Mouse (Mus musculus) G1E (cell line): ENCODE data around the gene Zdhhc22. TPM values are rescaled to one million over a fixed set of nuclear protein-coding genes. Genes with fewer than 3 reads are reported as not detected.

Source experiments
- ATAC-seq: 2 replicates; pipeline ENCODE4 v1.8.0; 2016; ENCODE audit warnings: mild to moderate bottlenecking; ENCODE audit not compliant: insufficient number of reproducible peaks, poor library complexity, low FRiP score, severe bottlenecking; ENCODE audit errors: extremely low read depth
- DNase-seq: peaks from one replicate; pipeline ENCODE4 v3.0.0; 2012; ENCODE audit warnings: low spot score
- H3K27me3 ChIP-seq: 2 replicates; pipeline ENCODE4 v1.6.1; 2012; ENCODE audit warnings: mild to moderate bottlenecking, low read length, inconsistent platforms; ENCODE audit not compliant: insufficient read depth
- H3K36me3 ChIP-seq: replicated peaks from 2 replicates; pipeline ENCODE3; 2012; ENCODE audit warnings: mild to moderate bottlenecking, inconsistent platforms
- H3K4me1 ChIP-seq: 2 replicates; pipeline ENCODE4 v1.6.1; 2012; ENCODE audit warnings: low read depth, low read length, inconsistent platforms, mixed read lengths; ENCODE audit not compliant: insufficient read depth
- H3K4me3 ChIP-seq: 2 replicates; pipeline ENCODE4 v1.5.1; 2012; ENCODE audit warnings: low read depth, mild to moderate bottlenecking, inconsistent platforms, low read length, moderate library complexity, mixed read lengths
- H3K9me3 ChIP-seq: replicated peaks from 2 replicates; pipeline ENCODE4 v1.6.1; 2012; ENCODE audit warnings: inconsistent platforms
- CTCF ChIP-seq: IDR thresholded peaks from 2 replicates; pipeline ENCODE4 v1.5.1; 2012; ENCODE audit warnings: low read depth, low read length, inconsistent platforms, mixed read lengths
- GATA1 ChIP-seq: IDR thresholded peaks from 2 replicates; pipeline ENCODE4 v1.6.1; 2012; ENCODE audit warnings: borderline replicate concordance, low read length, inconsistent platforms, mixed read lengths
- GATA2 ChIP-seq: IDR thresholded peaks from 2 replicates; pipeline ENCODE4 v1.6.1; 2012; ENCODE audit warnings: low read depth, low read length, inconsistent platforms, borderline replicate concordance
- POLR2AphosphoS5 ChIP-seq: IDR thresholded peaks from 2 replicates; pipeline ENCODE4 v1.6.1; 2012; ENCODE audit warnings: low read depth, low read length, inconsistent platforms; ENCODE audit not compliant: insufficient replicate concordance
- TAL1 ChIP-seq: conservative IDR thresholded peaks from 2 replicates; pipeline ENCODE4 v1.6.1; 2012; ENCODE audit warnings: low read depth, low read length, inconsistent platforms, mixed read lengths
- polyA plus RNA-seq: library from polyadenylated mRNA; stranded (reverse); fragments of >175 nt; gene quantifications from 2 replicates; pipeline ENCODE4 v1.2.3, GENCODE M21; 2012
- total RNA-seq, 2 experiments: library from RNA; stranded (forward) in 1 of 2; stranded (reverse) in 1 of 2; fragments of 200-1000 nt in 1 of 2; fragments of >200 nt in 1 of 2; fragmentation: Nextera tagmentation in 1 of 2; gene quantifications; 2 replicates each; pipeline ENCODE4 v1.2.3; 2014 to 2017

The Zdhhc22 gene
- total and polyA plus RNA-seq, 3 experiments: 0.11 TPM; not detected in 2

DNA sequence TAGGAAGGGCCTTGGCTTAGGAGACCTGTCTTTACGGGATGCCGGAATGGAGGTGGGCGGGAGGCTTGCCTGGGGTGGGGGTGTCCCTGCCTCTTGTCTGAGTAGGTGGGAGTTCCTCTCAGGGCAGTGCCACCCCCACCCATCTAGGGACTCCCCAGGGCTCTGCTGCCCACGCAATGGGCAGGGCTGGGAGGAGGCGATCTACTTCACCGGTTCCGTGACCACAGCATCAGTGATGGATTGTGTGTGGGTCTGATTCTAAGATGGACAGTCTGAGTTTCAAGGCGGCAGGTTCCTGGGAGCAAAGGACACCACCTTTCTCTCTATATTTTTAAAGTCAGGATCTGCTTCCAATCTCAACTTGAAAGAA is 36.6 kb upstream of the Zdhhc22 start:
- DNase-seq (no peak), ATAC-seq (no peak)
- no peaks in the 10 kb centered on the region for H3K9me3 ChIP-seq
- no peaks in the 10 kb centered on the region for H3K36me3 ChIP-seq
- no peak overlapping the region for H3K4me3 ChIP-seq
- peaks cover 23% of the 10 kb centered on the region for H3K27me3 ChIP-seq
- no peaks in the 10 kb centered on the region for H3K4me1 ChIP-seq
- TF ChIP-seq TAL1 (no peak), GATA1 (no peak), POLR2AphosphoS5 (no peak), GATA2 (no peak)

- DNase-seq (no peak), ATAC-seq (no peak)
- TF ChIP-seq TAL1 (no peak), CTCF (no peak), GATA2 (no peak), GATA1 (no peak), POLR2AphosphoS5 (no peak)
- H3K9me3 ChIP-seq: no peaks in the 10 kb centered on the region
- no peaks in the 10 kb centered on the region for H3K4me1 ChIP-seq
- no peaks in the 10 kb centered on the region for H3K36me3 ChIP-seq
- H3K4me3 ChIP-seq: no peak overlapping the region
- peaks cover 24% of the 10 kb centered on the region for H3K27me3 ChIP-seq
Measured at GRCm38 (mm10) chr12:87026109-87026870, 36.1 kb upstream of the Zdhhc22 start.

DNA sequence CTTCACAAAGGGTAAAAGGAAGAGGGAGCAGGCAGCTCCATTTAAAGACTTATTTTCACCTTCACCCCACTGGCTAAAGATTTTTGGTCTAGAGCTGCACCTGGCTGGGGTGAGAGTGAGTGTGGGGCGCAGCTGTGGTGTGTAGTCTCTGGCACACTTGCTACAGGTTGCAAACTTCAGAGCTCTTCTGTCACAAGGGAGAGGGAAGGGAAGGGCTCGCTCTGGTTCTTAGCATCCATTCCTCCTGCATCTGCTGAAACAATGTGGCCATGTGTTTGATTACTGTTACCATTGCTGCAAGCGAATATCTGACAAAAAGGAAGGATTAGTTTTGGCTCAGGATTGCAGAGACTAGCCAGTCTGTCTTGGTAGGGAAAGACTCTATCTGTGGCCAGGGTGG is 33.2 kb upstream of the Zdhhc22 start:
- H3K4me3 ChIP-seq: no peak overlapping the region
- no peak for DNase-seq
- no peak for TF ChIP-seq CTCF
- no peak for TF ChIP-seq GATA1
- TF ChIP-seq GATA2: no peak
- no peak for TF ChIP-seq TAL1
- TF ChIP-seq POLR2AphosphoS5: no peak
- H3K27me3 ChIP-seq: peaks cover 23% of the 10 kb centered on the region
- H3K36me3 ChIP-seq: no peaks in the 10 kb centered on the region
- H3K4me1 ChIP-seq: no peaks in the 10 kb centered on the region
- no peak for ATAC-seq
- H3K9me3 ChIP-seq: no peaks in the 10 kb centered on the region

DNA sequence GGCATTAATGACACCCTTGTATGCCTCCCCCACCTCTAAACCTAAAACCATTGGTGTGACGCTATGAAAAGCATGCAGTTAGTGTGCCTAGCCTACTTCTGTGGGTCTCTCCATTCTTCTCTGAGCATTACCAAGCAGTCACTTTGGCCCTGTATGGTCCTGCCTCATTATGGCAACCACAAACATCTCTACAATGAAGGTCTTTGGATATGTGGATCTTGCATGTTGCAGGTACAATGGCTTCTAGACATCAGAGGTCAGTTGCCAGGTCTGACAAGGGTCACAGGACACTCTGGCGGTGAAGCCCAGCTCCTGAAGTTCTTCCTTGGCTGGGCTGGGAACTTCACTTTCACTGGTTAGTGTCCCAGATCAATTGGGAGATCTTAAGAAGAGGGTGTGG is 31.8 kb upstream of the Zdhhc22 start:
- no peak overlapping the region for H3K4me3 ChIP-seq
- no peaks in the 10 kb centered on the region for H3K36me3 ChIP-seq
- H3K27me3 ChIP-seq: peaks cover 19% of the 10 kb centered on the region
- no peaks in the 10 kb centered on the region for H3K9me3 ChIP-seq
- no peak for ATAC-seq
- H3K4me1 ChIP-seq: no peaks in the 10 kb centered on the region
- TF ChIP-seq TAL1 (no peak), GATA2 (no peak), GATA1 (no peak), POLR2AphosphoS5 (no peak), CTCF (no peak)
- DNase-seq: no peak

DNA sequence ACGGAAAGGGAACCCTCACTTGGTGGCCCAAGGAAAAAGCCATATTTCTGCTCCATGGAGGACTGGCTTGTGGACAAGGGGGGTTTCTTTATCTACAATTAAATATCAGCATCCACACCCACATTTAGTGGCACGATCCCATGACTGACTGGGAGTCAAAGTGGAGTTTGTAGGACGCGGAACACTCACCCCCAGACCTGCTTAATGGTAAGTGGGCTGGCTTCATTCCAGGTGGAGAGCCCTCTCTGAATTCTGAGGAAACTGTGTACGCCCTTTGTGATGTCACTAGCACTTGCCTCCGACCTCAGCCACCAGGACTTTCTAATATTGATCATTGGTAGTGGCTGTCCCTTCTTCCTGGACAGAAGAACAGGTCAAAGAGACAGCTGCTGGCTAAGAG is 30.8 kb upstream of the Zdhhc22 start, which contains the start of gene Tmem63c:
Tmem63c (plus strand) TSS at position 301 of the 400 bp plus-strand sequence.
- ATAC-seq (no peak), DNase-seq (no peak)
- no peaks in the 10 kb centered on the region for H3K9me3 ChIP-seq
- H3K4me3 ChIP-seq: no peak within 1 kb of the TSS
- peaks cover 10% of the 10 kb centered on the region for H3K27me3 ChIP-seq
- no peak for TF ChIP-seq GATA2
- no peak for TF ChIP-seq POLR2AphosphoS5
- H3K36me3 ChIP-seq: no peaks in the 10 kb centered on the region
- no peaks in the 10 kb centered on the region for H3K4me1 ChIP-seq

DNA sequence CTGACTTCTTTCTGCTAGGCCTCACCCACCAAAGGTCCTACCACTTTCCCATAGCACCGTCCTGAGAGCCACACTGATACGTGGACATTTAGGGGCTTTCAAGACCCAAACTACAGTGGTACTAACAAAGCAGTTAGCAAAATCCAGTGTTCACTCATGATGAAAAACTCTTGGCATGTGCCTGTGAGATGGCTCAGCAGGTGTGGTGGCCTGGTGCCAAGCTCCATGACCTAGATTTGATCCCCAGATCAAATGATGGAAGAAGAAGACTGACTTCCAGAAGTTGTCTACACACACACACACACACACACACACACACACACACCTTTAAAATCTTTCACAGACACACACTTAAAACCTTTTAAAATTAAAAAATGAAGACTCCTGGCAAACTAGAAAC is 28.5 kb upstream of the Zdhhc22 start:
- H3K4me1 ChIP-seq: no peaks in the 10 kb centered on the region
- H3K27me3 ChIP-seq: peaks cover 5% of the 10 kb centered on the region; the same call in 1 of the 2 replicates
- TF ChIP-seq TAL1 (no peak), CTCF (no peak), GATA1 (no peak), GATA2 (no peak), POLR2AphosphoS5 (no peak)
- DNase-seq (no peak), ATAC-seq (no peak)
- H3K36me3 ChIP-seq: no peaks in the 10 kb centered on the region
- H3K4me3 ChIP-seq: no peak overlapping the region
- H3K9me3 ChIP-seq: no peaks in the 10 kb centered on the region
